8 mouse cellular contexts compared by ENCODE assay signal in the genomic region with DNA sequence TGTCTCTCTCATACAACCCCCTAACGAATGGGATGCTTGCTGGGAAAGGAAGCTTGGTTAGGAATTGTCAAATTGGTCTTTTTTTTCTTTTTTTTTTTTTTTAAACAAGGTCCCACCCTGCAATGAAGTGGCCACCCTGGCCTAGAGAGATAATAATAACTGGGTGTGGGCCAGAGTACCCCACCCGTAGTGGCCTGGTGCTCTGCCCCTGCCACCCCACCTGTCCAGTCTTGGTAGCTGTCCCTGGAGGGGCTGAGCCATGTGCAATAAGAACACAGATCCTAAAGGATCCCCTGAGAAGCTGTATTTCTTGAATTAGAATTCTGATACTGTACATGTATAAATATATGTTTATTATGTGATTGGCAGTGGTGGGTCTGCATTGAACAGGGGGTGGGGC. TPM values are rescaled to one million over a fixed set of nuclear protein-coding genes. Genes with fewer than 3 reads are reported as not detected.
DNase-seq lines count a peak whose midpoint lies in the region; ATAC-seq and TF ChIP-seq lines count a peak whose summit lies in the region.

No protein-coding gene starts in this region.

- WGBS in spleen, adult 2 months: 41% methylated on average over 2 of the region's 2 CpGs
- WGBS in forebrain, embryonic 12.5 days: 24% methylated on average over 2 of the region's 2 CpGs
- WGBS in liver, adult 2 months: 67% methylated on average over 2 of the region's 2 CpGs
- 48% methylated on average over 2 of the region's 2 CpGs for WGBS in stomach, embryonic 15.5 days

- H3K9ac ChIP-seq in forebrain, embryonic 12.5 days: peak overlapping the region; percentile 60
- peak overlapping the region; percentile 60 for H3K9ac ChIP-seq in liver, adult 2 months (ENCODE audit: low read depth, low read length)
- no peak overlapping the region for H3K9ac ChIP-seq in stomach, embryonic 15.5 days

- H3K79me2 ChIP-seq in liver, adult 2 months (ENCODE audit: control insufficient read depth, insufficient read depth, low read length): no peaks in the 10 kb centered on the region

- peaks cover 6% of the 10 kb centered on the region for H3K36me3 ChIP-seq in spleen, adult 2 months (ENCODE audit: control insufficient read depth, insufficient read depth, low read length)
- peaks cover 25% of the 10 kb centered on the region for H3K36me3 ChIP-seq in forebrain, embryonic 12.5 days (replicated peaks)
- peaks cover 4% of the 10 kb centered on the region; the same call in 1 of the 2 replicates for H3K36me3 ChIP-seq in liver, adult 2 months (ENCODE audit: control insufficient read depth, insufficient read depth, low read length)
- peaks cover 28% of the 10 kb centered on the region for H3K36me3 ChIP-seq in stomach, embryonic 15.5 days

- H3K4me1 ChIP-seq in spleen, adult 2 months (ENCODE audit: control insufficient read depth, insufficient read depth, insufficient read length): peaks cover 70% of the 10 kb centered on the region
- peaks cover 90% of the 10 kb centered on the region for H3K4me1 ChIP-seq in forebrain, embryonic 12.5 days
- peaks cover 14% of the 10 kb centered on the region; the same call in 1 of the 2 replicates for H3K4me1 ChIP-seq in liver, adult 2 months (ENCODE audit: control insufficient read depth, insufficient read depth, low read length)
- peaks cover 56% of the 10 kb centered on the region for H3K4me1 ChIP-seq in stomach, embryonic 15.5 days

- no peak for ATAC-seq in forebrain, embryonic 12.5 days (ENCODE audit: low FRiP score)
- ATAC-seq in stomach, embryonic 15.5 days (ENCODE audit: insufficient read depth, low FRiP score, low read depth): no peak

- no peaks in the 10 kb centered on the region for H3K9me3 ChIP-seq in forebrain, embryonic 12.5 days
- no peaks in the 10 kb centered on the region for H3K9me3 ChIP-seq in stomach, embryonic 15.5 days

- TF ChIP-seq CTCF in spleen, adult 2 months (IDR thresholded peaks at IDR 0.05; ENCODE audit: extremely low read depth, insufficient read depth, insufficient read length, insufficient replicate concordance): no peak
- TF ChIP-seq CTCF in liver, adult 2 months (IDR thresholded peaks at IDR 0.05; ENCODE audit: low read depth, low read length): no peak

- DNase-seq in spleen, adult 2 months (ENCODE audit: low read depth in 1 of 2, low spot score in 2 of 2): no peak
- no peak for DNase-seq in spleen, postnatal 4 days (ENCODE audit: low spot score in 2 of 2)
- no peak for DNase-seq in liver, adult 2 months (ENCODE audit: extremely low read depth, low read depth, low spot score)
- DNase-seq in left cerebral cortex, adult 11 months (ENCODE audit: low spot score): no peak
- DNase-seq in adrenal gland, postnatal 14 days: no peak
- DNase-seq in right cerebral cortex, postnatal 10 days (ENCODE audit: low spot score in 2 of 2): no peak

- H3K27me3 ChIP-seq in spleen, adult 2 months (ENCODE audit: control insufficient read depth, insufficient read depth, low read length): no peaks in the 10 kb centered on the region
- H3K27me3 ChIP-seq in forebrain, embryonic 12.5 days: no peaks in the 10 kb centered on the region
- no peaks in the 10 kb centered on the region for H3K27me3 ChIP-seq in liver, adult 2 months (ENCODE audit: control insufficient read depth, insufficient read depth, low read length)
- H3K27me3 ChIP-seq in stomach, embryonic 15.5 days (replicated peaks): no peaks in the 10 kb centered on the region

- peak overlapping the region; percentile 99 for H3K27ac ChIP-seq in spleen, adult 2 months (ENCODE audit: insufficient read depth, low read length)
- H3K27ac ChIP-seq in forebrain, embryonic 12.5 days: peak overlapping the region; percentile 100
- peak overlapping the region; percentile 78 for H3K27ac ChIP-seq in liver, adult 2 months (replicated peaks; ENCODE audit: insufficient read depth, low read depth, low read length)
- peak overlapping the region; percentile 94 for H3K27ac ChIP-seq in stomach, embryonic 15.5 days

- H3K4me3 ChIP-seq in spleen, adult 2 months (ENCODE audit: extremely low read depth, insufficient read depth, insufficient read length): peak overlapping the region; percentile 54; the same call in 1 of the 2 replicates
- H3K4me3 ChIP-seq in forebrain, embryonic 12.5 days (replicated peaks): no peak overlapping the region
- H3K4me3 ChIP-seq in liver, adult 2 months (ENCODE audit: insufficient read depth, low read depth, low read length): no peak overlapping the region
- H3K4me3 ChIP-seq in stomach, embryonic 15.5 days (replicated peaks): no peak overlapping the region

- no peak for TF ChIP-seq POLR2A in spleen, adult 2 months (IDR thresholded peaks at IDR 0.05; ENCODE audit: low read depth, low read length)
- no peak for TF ChIP-seq POLR2A in liver, adult 2 months (IDR thresholded peaks at IDR 0.05; ENCODE audit: extremely low read depth, insufficient read depth, low read length)

- H3K4me2 ChIP-seq in forebrain, embryonic 12.5 days: peak overlapping the region; percentile 39
- H3K4me2 ChIP-seq in stomach, embryonic 15.5 days: peak overlapping the region; percentile 42

RNA-seq across cellular contexts. Expression of gene Dnajb12, which starts 19.6 kb away (rescaled TPM):
- 29.9 and 32.4 TPM in 2 replicates for polyA plus RNA-seq in spleen, adult 2 months (2012; rRNA removed)
- polyA plus RNA-seq in forebrain, embryonic 12.5 days (2016; fragmentation: Nextera tagmentation; extraction: Ambion mirVana): 21.2 and 22.7 TPM in 2 replicates
- total RNA-seq in liver, adult 2 months (2014; rRNA removed): 22.4 and 27.7 TPM in 2 replicates
- polyA plus RNA-seq in liver, adult 2 months (2012; rRNA removed): 47.0 and 56.9 TPM in 2 replicates
- polyA plus RNA-seq in stomach, embryonic 15.5 days (2015; fragmentation: Nextera tagmentation; extraction: Ambion mirVana): 20.6 and 22.0 TPM in 2 replicates
- total RNA-seq in adrenal gland, postnatal 14 days (2021): 49.5 and 50.6 TPM in 2 replicates

RNA-seq across cellular contexts. Expression of gene Ddit4, which starts 52.7 kb away (rescaled TPM):
- 152 and 168 TPM in 2 replicates for polyA plus RNA-seq in spleen, adult 2 months (2012; rRNA removed)
- 58.9 and 61.6 TPM in 2 replicates for polyA plus RNA-seq in forebrain, embryonic 12.5 days (2016; fragmentation: Nextera tagmentation; extraction: Ambion mirVana)
- total RNA-seq in liver, adult 2 months (2014; rRNA removed): 5.2 and 8.8 TPM in 2 replicates
- polyA plus RNA-seq in liver, adult 2 months (2012; rRNA removed): 13.6 and 16.4 TPM in 2 replicates
- 45.6 and 45.8 TPM in 2 replicates for polyA plus RNA-seq in stomach, embryonic 15.5 days (2015; fragmentation: Nextera tagmentation; extraction: Ambion mirVana)
- total RNA-seq in adrenal gland, postnatal 14 days (2021): 70.5 and 103 TPM in 2 replicates
